In genomic region chr5:150611697-150612096, GRCm38 (mm10) we compare ENCODE assay signal across 11 mouse cellular contexts. TPM values are rescaled to one million over a fixed set of nuclear protein-coding genes. Genes with fewer than 3 reads are reported as not detected.
DNase-seq lines count a peak whose midpoint lies in the region; ATAC-seq and TF ChIP-seq lines count a peak whose summit lies in the region.
"Had no signal": no experiment of that assay in that cellular context is flagged by ENCODE, and none has a peak within 500 bp of the region (broad histone marks: within the 10 kb centered on the region; RNA-seq: fewer than 3 reads in every experiment).

No protein-coding gene starts in this region.

- no peak for TF ChIP-seq EP300 in stomach, postnatal 0 days (optimal IDR thresholded peaks at IDR 0.05)

- no peak overlapping the region for H3K4me2 ChIP-seq in lung, embryonic 14.5 days
- no peak overlapping the region for H3K4me2 ChIP-seq in intestine, embryonic 16.5 days (ENCODE audit: low read depth, low read length)
- H3K4me2 ChIP-seq in stomach, postnatal 0 days (replicated peaks; ENCODE audit: low read depth) = no peak overlapping the region
- no peak overlapping the region for H3K4me2 ChIP-seq in neural tube, embryonic 15.5 days
- H3K4me2 ChIP-seq: hindbrain, embryonic 13.5 days had no signal

- CTCF ChIA-PET in Patski (lab: Charles Lee) = interaction anchor here (1.0 to 1.7 kb wide), 3 partner anchors 12 to 27 kb away, joined by 3 to 4 read pairs (median 4); no protein-coding TSS in a partner anchor

- in situ Hi-C loops in Patski (cut with MboI; ENCODE audit: low pct_unique_long_range_greater_than_20kb) = no loop called here

- no peak overlapping the region for H3K4me3 ChIP-seq in lung, embryonic 14.5 days (ENCODE audit: low read depth, low read length)
- H3K4me3 ChIP-seq in intestine, embryonic 16.5 days (ENCODE audit: low read length) = no peak overlapping the region
- no peak overlapping the region for H3K4me3 ChIP-seq in stomach, postnatal 0 days (ENCODE audit: low read depth, low read length)
- H3K4me3 ChIP-seq in neural tube, embryonic 15.5 days (replicated peaks) = no peak overlapping the region
- H3K4me3 ChIP-seq: erythroblast, embryonic 14.5 days; hindbrain, embryonic 13.5 days had no signal

- 45% methylated on average over 12 of the region's 12 CpGs for WGBS in lung, embryonic 14.5 days
- 47% methylated on average over 12 of the region's 12 CpGs for WGBS in intestine, embryonic 16.5 days
- WGBS in stomach, postnatal 0 days = 29% methylated on average over 12 of the region's 12 CpGs
- WGBS in neural tube, embryonic 15.5 days = 79% methylated on average over 12 of the region's 12 CpGs

- POLR2A ChIA-PET in Patski (lab: Charles Lee) = no interaction called here

- no peaks in the 10 kb centered on the region for H3K9me3 ChIP-seq in lung, embryonic 14.5 days (ENCODE audit: low read depth, low read length)
- H3K9me3 ChIP-seq in intestine, embryonic 16.5 days (ENCODE audit: control insufficient read depth, low read length) = no peaks in the 10 kb centered on the region
- no peaks in the 10 kb centered on the region for H3K9me3 ChIP-seq in stomach, postnatal 0 days (ENCODE audit: control insufficient read depth, low read length)
- H3K9me3 ChIP-seq in neural tube, embryonic 15.5 days (replicated peaks) = no peaks in the 10 kb centered on the region
- H3K9me3 ChIP-seq: hindbrain, embryonic 13.5 days had no signal

- H3K27ac ChIP-seq in lung, embryonic 14.5 days (ENCODE audit: low read depth) = no peak overlapping the region
- H3K27ac ChIP-seq in intestine, embryonic 16.5 days (ENCODE audit: low read length) = no peak overlapping the region
- H3K27ac ChIP-seq in stomach, postnatal 0 days (replicated peaks) = no peak overlapping the region
- no peak overlapping the region for H3K27ac ChIP-seq in neural tube, embryonic 15.5 days (replicated peaks)
- H3K27ac ChIP-seq: hindbrain, embryonic 13.5 days had no signal

- DNase-seq in lung, embryonic 14.5 days = peak; percentile 54
- DNase-seq in lung, postnatal 14 days = no peak
- DNase-seq in Patski (ENCODE audit: low read depth, low spot score) = no peak
- DNase-seq in stomach, postnatal 0 days (ENCODE audit: low spot score) = peak; percentile 39
- DNase-seq in retina, embryonic 14.5 days (ENCODE audit: low spot score) = no peak
- DNase-seq in c-Kit-positive CD71-positive TER-119-positive erythroid progenitor cells, embryonic 14.5 days (ENCODE audit: low spot score) = no peak
- DNase-seq: right cerebral cortex, postnatal 25 days had no signal

- no peaks in the 10 kb centered on the region for H3K36me3 ChIP-seq in lung, embryonic 14.5 days (ENCODE audit: insufficient read depth)
- H3K36me3 ChIP-seq in intestine, embryonic 16.5 days (ENCODE audit: control insufficient read depth, insufficient read depth, low read length) = no peaks in the 10 kb centered on the region
- H3K36me3 ChIP-seq in stomach, postnatal 0 days (ENCODE audit: control insufficient read depth, insufficient read depth, low read length) = no peaks in the 10 kb centered on the region
- peaks cover 16% of the 10 kb centered on the region for H3K36me3 ChIP-seq in neural tube, embryonic 15.5 days

- peak; percentile 60; the same call in 1 of the 2 replicates for ATAC-seq in lung, embryonic 14.5 days (ENCODE audit: insufficient read depth)
- peak; percentile 81 for ATAC-seq in Patski
- ATAC-seq in intestine, embryonic 16.5 days = peak; percentile 38
- peak; percentile 94 for ATAC-seq in stomach, postnatal 0 days (ENCODE audit: low FRiP score, low TSS enrichment)
- no peak for ATAC-seq in neural tube, embryonic 15.5 days (ENCODE audit: low FRiP score)

- H3K9ac ChIP-seq in lung, embryonic 14.5 days = no peak overlapping the region
- no peak overlapping the region for H3K9ac ChIP-seq in intestine, embryonic 16.5 days (ENCODE audit: low read depth, low read length)
- H3K9ac ChIP-seq in stomach, postnatal 0 days (ENCODE audit: low read length) = no peak overlapping the region
- no peak overlapping the region for H3K9ac ChIP-seq in neural tube, embryonic 15.5 days (replicated peaks)
- H3K9ac ChIP-seq: hindbrain, embryonic 13.5 days had no signal

- no peak for TF ChIP-seq CTCF in lung, embryonic 14.5 days (IDR thresholded peaks at IDR 0.05; ENCODE audit: low read depth)
- TF ChIP-seq CTCF in Patski (IDR thresholded peaks at IDR 0.05) = no peak
- no peak for TF ChIP-seq CTCF in stomach, postnatal 0 days (IDR thresholded peaks at IDR 0.05; ENCODE audit: low read depth)

- H3K27me3 ChIP-seq in lung, embryonic 14.5 days (ENCODE audit: insufficient read depth, low read length) = no peaks in the 10 kb centered on the region
- H3K27me3 ChIP-seq in Patski = no peaks in the 10 kb centered on the region
- H3K27me3 ChIP-seq in intestine, embryonic 16.5 days (replicated peaks; ENCODE audit: control insufficient read depth, insufficient read depth, low read length) = no peaks in the 10 kb centered on the region
- no peaks in the 10 kb centered on the region for H3K27me3 ChIP-seq in stomach, postnatal 0 days (ENCODE audit: control insufficient read depth, insufficient read depth, low read length)
- H3K27me3 ChIP-seq in neural tube, embryonic 15.5 days (replicated peaks) = no peaks in the 10 kb centered on the region
- H3K27me3 ChIP-seq: hindbrain, embryonic 13.5 days had no signal

- H3K4me1 ChIP-seq in lung, embryonic 14.5 days (ENCODE audit: insufficient read depth) = no peaks in the 10 kb centered on the region
- no peaks in the 10 kb centered on the region for H3K4me1 ChIP-seq in intestine, embryonic 16.5 days (ENCODE audit: control insufficient read depth, insufficient read depth, low read length)
- no peaks in the 10 kb centered on the region for H3K4me1 ChIP-seq in stomach, postnatal 0 days (replicated peaks; ENCODE audit: control insufficient read depth, insufficient read depth)
- no peaks in the 10 kb centered on the region for H3K4me1 ChIP-seq in neural tube, embryonic 15.5 days

RNA-seq across cellular contexts. Expression of gene N4bp2l1, which starts 14.7 kb away (rescaled TPM):
- polyA plus RNA-seq in lung, embryonic 14.5 days (2014; fragmentation: Nextera tagmentation; extraction: Ambion mirVana) = 4.5 TPM in 2 replicates
- polyA plus RNA-seq in Patski (2021) = 12.3 TPM
- 5.7 and 6.2 TPM in 2 replicates for polyA plus RNA-seq in intestine, embryonic 16.5 days (2015; fragmentation: Nextera tagmentation; extraction: Ambion mirVana)
- 10.5 and 11.9 TPM in 2 replicates for polyA plus RNA-seq in stomach, postnatal 0 days (2015; fragmentation: Nextera tagmentation; extraction: Ambion mirVana)
- polyA plus RNA-seq in neural tube, embryonic 15.5 days (2015; fragmentation: Nextera tagmentation; extraction: Ambion mirVana) = 16.6 and 21.4 TPM in 2 replicates

RNA-seq across cellular contexts. Expression of gene N4bp2l2, which starts 54.3 kb away (rescaled TPM):
- 40.1 and 43.6 TPM in 2 replicates for polyA plus RNA-seq in lung, embryonic 14.5 days (2014; fragmentation: Nextera tagmentation; extraction: Ambion mirVana)
- polyA plus RNA-seq in Patski (2021) = 70.0 TPM
- polyA plus RNA-seq in intestine, embryonic 16.5 days (2015; fragmentation: Nextera tagmentation; extraction: Ambion mirVana) = 32.6 and 33.1 TPM in 2 replicates
- polyA plus RNA-seq in stomach, postnatal 0 days (2015; fragmentation: Nextera tagmentation; extraction: Ambion mirVana) = 32.1 and 34.2 TPM in 2 replicates
- polyA plus RNA-seq in neural tube, embryonic 15.5 days (2015; fragmentation: Nextera tagmentation; extraction: Ambion mirVana) = 30.7 and 33.0 TPM in 2 replicates

Comparison
In these comparisons a context has a peak if more than half of its experiments do, and no peak if none do; other contexts are left out.
1. DNase-seq: peak in lung, embryonic 14.5 days (single experiment) and stomach, postnatal 0 days (single experiment); none in lung, postnatal 14 days (single experiment), Patski (single experiment), retina, embryonic 14.5 days (single experiment) and c-Kit-positive CD71-positive TER-119-positive erythroid progenitor cells, embryonic 14.5 days (single experiment).